Mouse (Mus musculus): ENCODE results near the gene Tbcd.

Tbcd gene

GRCm38 (mm10) chr11:121536528-121536927 is 84.8 kb downstream of the Tbcd start:
- DNase-seq (ENCODE audit: low spot score), result no peak

- no peak for DNase-seq (ENCODE audit: low spot score)
Observed at GRCm38 (mm10) chr11:121542471-121542870, 90.7 kb downstream of the Tbcd start.

GRCm38 (mm10) chr11:121543287-121543856 is 91.6 kb downstream of the Tbcd start:
- DNase-seq (ENCODE audit: low spot score), result no peak

GRCm38 (mm10) chr11:121543922-121544321 is 92.2 kb downstream of the Tbcd start:
- DNase-seq (ENCODE audit: low spot score), result peak; percentile 45

- no peak for DNase-seq (ENCODE audit: low spot score)
Observed at GRCm38 (mm10) chr11:121544755-121545397, 93.1 kb downstream of the Tbcd start.

GRCm38 (mm10) chr11:121545398-121546034 is 93.8 kb downstream of the Tbcd start:
- no peak for DNase-seq (ENCODE audit: low spot score)

GRCm38 (mm10) chr11:121547234-121547633 is 95.5 kb downstream of the Tbcd start:
- no peak for DNase-seq (ENCODE audit: low spot score)

- no peak for DNase-seq (ENCODE audit: low spot score)
Observed at GRCm38 (mm10) chr11:121547925-121548324, 96.2 kb downstream of the Tbcd start.

- no peak for DNase-seq (ENCODE audit: low spot score)
Observed at GRCm38 (mm10) chr11:121548996-121549842, 97.5 kb downstream of the Tbcd start.

- DNase-seq (ENCODE audit: low spot score), result no peak
Observed at GRCm38 (mm10) chr11:121549843-121550647, 98.3 kb downstream of the Tbcd start.

GRCm38 (mm10) chr11:121551206-121551799 is 99.6 kb downstream of the Tbcd start:
- DNase-seq (ENCODE audit: low spot score), result no peak

GRCm38 (mm10) chr11:121552167-121552566 is 100.4 kb downstream of the Tbcd start:
- DNase-seq (ENCODE audit: low spot score), result no peak

GRCm38 (mm10) chr11:121552846-121553457 is 101.2 kb downstream of the Tbcd start:
- no peak for DNase-seq (ENCODE audit: low spot score)

GRCm38 (mm10) chr11:121553458-121553857 is 101.7 kb downstream of the Tbcd start:
- no peak for DNase-seq (ENCODE audit: low spot score)

GRCm38 (mm10) chr11:121556727-121557126 is 105.0 kb downstream of the Tbcd start:
- DNase-seq (ENCODE audit: low spot score), result no peak

GRCm38 (mm10) chr11:121557946-121558345 is 106.2 kb downstream of the Tbcd start:
- DNase-seq (ENCODE audit: low spot score), result no peak

- DNase-seq (ENCODE audit: low spot score), result no peak
Observed at GRCm38 (mm10) chr11:121558522-121558921, 106.8 kb downstream of the Tbcd start.

- DNase-seq (ENCODE audit: low spot score), result no peak
Observed at GRCm38 (mm10) chr11:121559527-121560293, 108.0 kb downstream of the Tbcd start.

- no peak for DNase-seq (ENCODE audit: low spot score)
Observed at GRCm38 (mm10) chr11:121560294-121560663, 108.5 kb downstream of the Tbcd start.

- no peak for DNase-seq (ENCODE audit: low spot score)
Observed at GRCm38 (mm10) chr11:121563312-121563711, 111.6 kb downstream of the Tbcd start.
